Mouse (Mus musculus) erythroblast, embryonic 14.5 days (primary cell): Measurements from ENCODE around the gene Iglon5. TPM values are rescaled to one million over a fixed set of nuclear protein-coding genes. Genes with fewer than 3 reads are reported as not detected.

Source experiments
- H3K27me3 ChIP-seq: 2 replicates; pipeline ENCODE4 v1.6.1; 2012; ENCODE audit warnings: inconsistent platforms; ENCODE audit not compliant: control insufficient read depth
- H3K36me3 ChIP-seq: 2 replicates; pipeline ENCODE4 v1.6.1; 2012; ENCODE audit warnings: mild to moderate bottlenecking, inconsistent platforms; ENCODE audit not compliant: control insufficient read depth
- H3K4me1 ChIP-seq: 2 replicates; pipeline ENCODE4 v1.6.1; 2012; ENCODE audit warnings: inconsistent platforms; ENCODE audit not compliant: control insufficient read depth
- H3K4me3 ChIP-seq: replicated peaks from 2 replicates; pipeline ENCODE3; 2012; ENCODE audit warnings: moderate library complexity, mild to moderate bottlenecking, inconsistent platforms
- H3K9me3 ChIP-seq: 2 replicates; pipeline ENCODE4 v1.6.1; 2012; ENCODE audit warnings: low read length, inconsistent platforms, mixed read lengths; ENCODE audit not compliant: control insufficient read depth
- GATA1 ChIP-seq: IDR thresholded peaks from 2 replicates; pipeline ENCODE4 v1.6.1; 2012; ENCODE audit warnings: low read length, inconsistent platforms, mixed read lengths
- TAL1 ChIP-seq: IDR thresholded peaks from 3 replicates; pipeline ENCODE4 v1.6.1; 2012; ENCODE audit warnings: low read length, inconsistent platforms, mixed read lengths
- polyA plus RNA-seq: library from polyadenylated mRNA; stranded (reverse); fragments of >175 nt; gene quantifications from 2 replicates; pipeline ENCODE4 v1.2.3, GENCODE M21; 2012

Iglon5 gene
- polyA plus RNA-seq, 1 experiment, result not detected

GRCm38 (mm10) chr7:43440482-43440881 is 49.4 kb downstream of the Iglon5 start, which contains the start of gene Cldnd2:
Cldnd2 (plus strand) TSS chr7:43440782.
- TF ChIP-seq GATA1 (no peak), TAL1 (no peak)
- no peaks in the 10 kb centered on the region for H3K27me3 ChIP-seq
- H3K4me1 ChIP-seq, result peaks cover 31% of the 10 kb centered on the region
- H3K4me3 ChIP-seq, result no peak within 1 kb of the TSS
- H3K36me3 ChIP-seq, result no peaks in the 10 kb centered on the region
- H3K9me3 ChIP-seq, result no peaks in the 10 kb centered on the region

GRCm38 (mm10) chr7:43438611-43439010 is 51.3 kb downstream of the Iglon5 start:
- no peak overlapping the region for H3K4me3 ChIP-seq
- peaks cover 20% of the 10 kb centered on the region for H3K4me1 ChIP-seq
- TF ChIP-seq TAL1 (no peak), GATA1 (no peak)
- H3K27me3 ChIP-seq, result no peaks in the 10 kb centered on the region
- no peaks in the 10 kb centered on the region for H3K9me3 ChIP-seq
- no peaks in the 10 kb centered on the region for H3K36me3 ChIP-seq

GRCm38 (mm10) chr7:43436341-43437255 is 53.3 kb downstream of the Iglon5 start, which contains the start of gene Nkg7:
Nkg7 (plus strand) TSS chr7:43437073.
- Histone ChIP-seq H3K27me3 (no peaks in the 10 kb centered on the region), H3K36me3 (no peaks in the 10 kb centered on the region), H3K9me3 (no peaks in the 10 kb centered on the region), H3K4me1 (peaks cover 4% of the 10 kb centered on the region), H3K4me3 (no peak within 1 kb of the TSS)
- TF ChIP-seq GATA1 (no peak), TAL1 (no peak)

DNA sequence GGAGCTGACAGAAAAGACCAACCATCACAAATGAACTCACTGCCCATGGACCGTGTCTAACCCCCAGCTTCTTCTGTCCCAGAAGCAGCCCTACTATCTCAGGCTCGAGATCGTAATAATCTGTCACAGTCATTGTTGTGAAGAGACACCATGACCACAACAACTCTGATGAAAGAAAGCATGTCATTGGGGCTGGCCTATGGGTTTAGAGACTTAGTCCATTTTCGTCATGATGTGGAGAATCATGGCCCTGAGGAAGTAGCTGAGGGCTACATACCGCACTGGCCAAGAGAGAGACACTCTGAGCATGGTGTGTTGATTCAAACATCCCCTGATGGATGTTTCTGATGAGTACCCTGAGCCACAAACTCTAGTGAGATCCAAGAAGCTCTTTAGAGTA is 55.2 kb downstream of the Iglon5 start:
- Histone ChIP-seq H3K27me3 (no peaks in the 10 kb centered on the region), H3K36me3 (no peaks in the 10 kb centered on the region), H3K9me3 (no peaks in the 10 kb centered on the region), H3K4me1 (peaks cover 4% of the 10 kb centered on the region), H3K4me3 (no peak overlapping the region)
- TF ChIP-seq GATA1 (no peak), TAL1 (no peak)

DNA sequence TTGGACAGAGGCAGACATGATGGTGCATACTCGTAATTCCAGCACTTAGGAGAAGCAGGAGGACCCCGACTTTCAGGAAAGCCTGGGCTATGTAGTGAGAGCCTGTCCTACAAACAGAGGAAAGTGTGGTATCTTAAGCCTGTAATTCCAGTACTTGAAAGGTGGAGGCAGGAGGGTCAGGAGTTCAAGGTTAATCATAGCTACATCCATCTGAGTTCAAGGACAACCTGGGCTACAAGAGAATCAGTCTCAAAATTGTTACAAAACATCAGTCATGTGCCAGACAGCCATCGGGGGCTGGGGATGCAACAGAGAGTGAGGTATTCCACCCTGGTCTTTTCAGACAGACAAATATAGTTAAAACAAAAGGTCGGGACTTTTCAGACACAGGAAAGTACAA is 57.0 kb downstream of the Iglon5 start:
- no peaks in the 10 kb centered on the region for H3K27me3 ChIP-seq
- TF ChIP-seq TAL1 (no peak), GATA1 (no peak)
- no peaks in the 10 kb centered on the region for H3K9me3 ChIP-seq
- no peak overlapping the region for H3K4me3 ChIP-seq
- H3K4me1 ChIP-seq, result peaks cover 4% of the 10 kb centered on the region
- H3K36me3 ChIP-seq, result no peaks in the 10 kb centered on the region

DNA sequence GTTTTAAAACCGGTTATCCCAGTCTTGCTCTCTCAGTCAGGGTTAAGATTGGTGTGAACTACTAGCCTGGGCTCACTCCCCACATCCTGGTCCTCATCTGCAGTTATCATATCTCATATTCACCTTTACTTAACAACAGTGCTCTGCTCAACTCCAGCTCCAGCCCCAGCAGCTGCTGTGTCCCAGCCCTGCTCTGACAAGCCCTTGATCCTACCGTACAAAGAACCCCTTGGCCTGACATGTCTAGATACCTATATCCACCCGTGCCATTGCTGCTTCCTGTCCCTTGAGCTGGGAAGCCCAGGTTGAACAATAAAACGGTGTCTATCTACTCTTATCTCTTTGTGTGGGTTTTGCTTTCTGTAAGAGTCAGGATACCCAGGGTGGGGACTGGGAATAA is 60.4 kb downstream of the Iglon5 start:
- no peaks in the 10 kb centered on the region for H3K27me3 ChIP-seq
- H3K4me1 ChIP-seq, result no peaks in the 10 kb centered on the region
- no peak for TF ChIP-seq GATA1
- no peak for TF ChIP-seq TAL1
- no peaks in the 10 kb centered on the region for H3K36me3 ChIP-seq
- no peak overlapping the region for H3K4me3 ChIP-seq
- no peaks in the 10 kb centered on the region for H3K9me3 ChIP-seq

DNA sequence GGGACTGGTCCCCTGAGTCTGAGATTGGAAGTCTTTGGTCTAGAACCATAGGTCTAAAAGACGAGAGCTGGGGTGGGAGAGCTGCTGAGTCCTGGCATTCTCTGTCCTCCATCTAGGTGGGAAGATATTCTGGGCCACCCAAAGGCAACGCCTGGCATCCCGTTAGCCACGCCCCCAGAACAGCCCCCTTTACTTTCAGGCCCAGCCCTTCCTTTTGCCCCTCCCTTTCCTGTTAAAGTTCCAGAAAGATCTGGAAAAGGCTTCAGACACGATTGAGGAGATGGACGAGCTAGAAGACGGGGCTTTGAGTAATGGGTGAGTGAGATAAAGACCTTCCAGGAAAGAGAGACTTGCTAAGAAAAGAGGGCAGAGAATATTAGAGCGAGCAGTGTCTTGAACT is 62.5 kb downstream of the Iglon5 start, which contains the start of gene Lim2:
Lim2 (plus strand) TSS at position 265 of the 400 bp plus-strand sequence.
- Histone ChIP-seq H3K27me3 (no peaks in the 10 kb centered on the region), H3K9me3 (no peaks in the 10 kb centered on the region), H3K4me1 (no peaks in the 10 kb centered on the region), H3K4me3 (no peak within 1 kb of the TSS), H3K36me3 (no peaks in the 10 kb centered on the region)
- no peak for TF ChIP-seq TAL1
- no peak for TF ChIP-seq GATA1

DNA sequence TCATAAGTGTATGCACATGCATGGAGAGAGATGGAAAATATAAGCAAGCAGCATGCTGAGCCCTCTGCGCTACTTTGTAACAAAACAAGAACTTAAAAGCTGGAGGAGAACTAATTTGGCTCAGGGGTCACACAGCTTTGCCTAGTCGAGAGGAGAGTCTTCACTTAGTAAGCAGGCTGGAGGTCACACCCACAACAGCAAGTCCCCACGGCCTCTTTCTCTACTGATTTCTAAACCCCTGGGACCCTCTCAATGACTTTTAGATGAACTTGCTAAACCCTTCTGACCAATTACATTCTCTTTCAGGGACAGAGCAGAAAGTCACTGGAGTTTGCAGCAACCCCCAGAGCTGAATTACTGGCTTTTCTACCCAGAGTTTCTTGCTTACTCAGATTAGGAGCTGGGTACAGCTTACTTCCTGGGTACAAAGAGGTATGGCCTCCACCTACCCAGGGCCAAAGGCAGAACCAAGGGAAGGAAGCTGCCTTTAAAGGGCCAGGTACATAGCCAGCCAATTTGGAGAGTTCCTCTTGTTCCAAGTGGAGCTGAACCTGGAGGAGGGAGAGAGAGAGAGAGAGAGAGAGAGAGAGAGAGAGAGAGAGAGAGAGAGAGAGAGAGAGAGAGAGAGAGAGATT is 65.8 kb downstream of the Iglon5 start:
- H3K36me3 ChIP-seq, result no peaks in the 10 kb centered on the region
- no peaks in the 10 kb centered on the region for H3K27me3 ChIP-seq
- no peaks in the 10 kb centered on the region for H3K4me1 ChIP-seq
- H3K4me3 ChIP-seq, result no peak overlapping the region
- TF ChIP-seq GATA1 (no peak), TAL1 (no peak)
- H3K9me3 ChIP-seq, result no peaks in the 10 kb centered on the region

GRCm38 (mm10) chr7:43422995-43423617 is 66.8 kb downstream of the Iglon5 start:
- no peaks in the 10 kb centered on the region for H3K9me3 ChIP-seq
- H3K27me3 ChIP-seq, result no peaks in the 10 kb centered on the region
- no peak overlapping the region for H3K4me3 ChIP-seq
- H3K4me1 ChIP-seq, result no peaks in the 10 kb centered on the region
- TF ChIP-seq GATA1 (no peak), TAL1 (no peak)
- H3K36me3 ChIP-seq, result no peaks in the 10 kb centered on the region

Other genes starting within 250 kb of the Iglon5 start
- 0.01 and 0.04 TPM in 2 replicates for gene Zfp715, start 176.8 kb downstream of the Iglon5 start, polyA plus RNA-seq
- 0.02 TPM in 1 of 2 replicates, not detected in the other for gene Siglecf, start 138.7 kb downstream of the Iglon5 start, polyA plus RNA-seq
- gene Siglecg, start 81.9 kb downstream of the Iglon5 start, polyA plus RNA-seq, result not detected in 2 replicates
- gene Lim2, start 62.4 kb downstream of the Iglon5 start, polyA plus RNA-seq, result not detected in 2 replicates
- gene Nkg7, start 53.0 kb downstream of the Iglon5 start, polyA plus RNA-seq, result not detected in 2 replicates
- not detected in 2 replicates for gene Cldnd2, start 49.3 kb downstream of the Iglon5 start, polyA plus RNA-seq
- gene Etfb, start 46.0 kb downstream of the Iglon5 start, polyA plus RNA-seq, result 8.9 and 11.8 TPM in 2 replicates
- gene Gm45233, start 45.9 kb downstream of the Iglon5 start, polyA plus RNA-seq, result not detected in 2 replicates
- gene Vsig10l, start 26.9 kb downstream of the Iglon5 start, polyA plus RNA-seq, result 0.06 and 0.10 TPM in 2 replicates
- not detected in 2 replicates for gene 4931406B18Rik, start 15.9 kb upstream of the Iglon5 start, polyA plus RNA-seq
- gene Cd33, start 54.4 kb upstream of the Iglon5 start, polyA plus RNA-seq, result 0.02 TPM in 1 of 2 replicates, not detected in the other
- gene Zfp658, start 72.2 kb upstream of the Iglon5 start, polyA plus RNA-seq, result not detected in 2 replicates
- gene Zfp719, start 89.5 kb upstream of the Iglon5 start, polyA plus RNA-seq, result not detected in 2 replicates
- gene Zfp819, start 117.1 kb upstream of the Iglon5 start, polyA plus RNA-seq, result 0.01 TPM in 1 of 2 replicates, not detected in the other
- gene Ceacam18, start 144.6 kb upstream of the Iglon5 start, polyA plus RNA-seq, result not detected in 2 replicates
- gene Siglece, start 170.1 kb upstream of the Iglon5 start, polyA plus RNA-seq, result not detected in 2 replicates
- 0.30 and 0.34 TPM in 2 replicates for gene Ctu1, start 181.9 kb upstream of the Iglon5 start, polyA plus RNA-seq
- 0.04 TPM in 1 of 2 replicates, not detected in the other for gene Klk14, start 200.3 kb upstream of the Iglon5 start, polyA plus RNA-seq
- gene Klk13, start 222.5 kb upstream of the Iglon5 start, polyA plus RNA-seq, result not detected in 2 replicates